8 mouse cellular contexts compared by ENCODE assay signal in genomic region chr17:56515690-56516410, GRCm38 (mm10). TPM values are rescaled to one million over a fixed set of nuclear protein-coding genes. Genes with fewer than 3 reads are reported as not detected.
DNase-seq lines count a peak whose midpoint lies in the region; ATAC-seq and TF ChIP-seq lines count a peak whose summit lies in the region.
"Had no signal": no experiment of that assay in that cellular context is flagged by ENCODE, and none has a peak within 500 bp of the region (broad histone marks: within the 10 kb centered on the region; RNA-seq: fewer than 3 reads in every experiment).

No protein-coding gene starts in this region.

- H3K27me3 ChIP-seq in lung, postnatal 0 days (replicated peaks; ENCODE audit: insufficient read depth, low read length): peaks cover 23% of the 10 kb centered on the region
- H3K27me3 ChIP-seq in forebrain, embryonic 11.5 days (ENCODE audit: control insufficient read depth, insufficient read depth, low read length): peaks cover 22% of the 10 kb centered on the region
- peaks cover 52% of the 10 kb centered on the region for H3K27me3 ChIP-seq in limb, embryonic 12.5 days
- H3K27me3 ChIP-seq in testis, adult 2 months (ENCODE audit: control insufficient read depth, insufficient read depth, low read length): peaks cover 2% of the 10 kb centered on the region; the same call in 1 of the 2 replicates

- WGBS in lung, postnatal 0 days: 15% methylated on average over 13 of the region's 13 CpGs
- 10% methylated on average over 13 of the region's 13 CpGs for WGBS in lung, adult 2 months
- 11% methylated on average over 13 of the region's 13 CpGs for WGBS in forebrain, embryonic 11.5 days
- WGBS in limb, embryonic 12.5 days: 13% methylated on average over 13 of the region's 13 CpGs

- no peak for TF ChIP-seq EP300 in lung, postnatal 0 days (IDR thresholded peaks at IDR 0.05)

- ATAC-seq in lung, postnatal 0 days: peak; percentile 81
- ATAC-seq in forebrain, embryonic 11.5 days (replicated peaks; ENCODE audit: low FRiP score): peak; percentile 77
- ATAC-seq in limb, embryonic 12.5 days (ENCODE audit: insufficient number of reproducible peaks, insufficient read depth, low FRiP score, low TSS enrichment, low read depth): 0 out of 2 replicates have a peak, but pooled peaks have one; percentile 27

- TF ChIP-seq CTCF in lung, postnatal 0 days (IDR thresholded peaks at IDR 0.05): no peak
- TF ChIP-seq CTCF in lung, adult 2 months (IDR thresholded peaks at IDR 0.05; ENCODE audit: insufficient read depth, low read length): no peak
- TF ChIP-seq CTCF in testis, adult 2 months (IDR thresholded peaks at IDR 0.05; ENCODE audit: control insufficient read depth, insufficient read depth, insufficient replicate concordance, low read depth, low read length): no peak

- no peak for TF ChIP-seq POLR2A in lung, adult 2 months (IDR thresholded peaks at IDR 0.05; ENCODE audit: borderline replicate concordance, extremely low read depth, low read depth, low read length)
- no peak for TF ChIP-seq POLR2A in testis, adult 2 months (IDR thresholded peaks at IDR 0.05; ENCODE audit: control insufficient read depth, low read depth, low read length)

- H3K36me3 ChIP-seq in lung, postnatal 0 days (ENCODE audit: insufficient read depth, low read length): no peaks in the 10 kb centered on the region
- no peaks in the 10 kb centered on the region for H3K36me3 ChIP-seq in forebrain, embryonic 11.5 days (ENCODE audit: control insufficient read depth, insufficient read depth, low read length)
- H3K36me3 ChIP-seq in limb, embryonic 12.5 days: no peaks in the 10 kb centered on the region
- H3K36me3 ChIP-seq in testis, adult 2 months (ENCODE audit: control insufficient read depth, insufficient read depth, low read length): no peaks in the 10 kb centered on the region

- H3K4me2 ChIP-seq in lung, postnatal 0 days (replicated peaks; ENCODE audit: low read depth, low read length): no peak overlapping the region
- 0 out of 2 replicates have a peak overlapping the region, but pooled peaks have one; percentile 21 for H3K4me2 ChIP-seq in forebrain, embryonic 11.5 days (ENCODE audit: low read depth, low read length, severe bottlenecking)
- peak overlapping the region; percentile 33 for H3K4me2 ChIP-seq in limb, embryonic 12.5 days

- H3K4me1 ChIP-seq in lung, postnatal 0 days (ENCODE audit: insufficient read depth, low read depth, low read length): no peaks in the 10 kb centered on the region; the same call in 1 of the 2 replicates
- H3K4me1 ChIP-seq in lung, adult 2 months (ENCODE audit: control insufficient read depth, insufficient read depth, low read length): no peaks in the 10 kb centered on the region
- peaks cover 7% of the 10 kb centered on the region; the same call in 1 of the 2 replicates for H3K4me1 ChIP-seq in forebrain, embryonic 11.5 days (replicated peaks; ENCODE audit: control insufficient read depth, insufficient read depth, low read length)
- H3K4me1 ChIP-seq in limb, embryonic 12.5 days (replicated peaks): peaks cover 18% of the 10 kb centered on the region
- H3K4me1 ChIP-seq in testis, adult 2 months (ENCODE audit: control insufficient read depth, insufficient read depth, low read length): peaks cover 12% of the 10 kb centered on the region

- no peak overlapping the region for H3K4me3 ChIP-seq in lung, postnatal 0 days (ENCODE audit: low read depth, low read length)
- no peak overlapping the region for H3K4me3 ChIP-seq in lung, adult 2 months (replicated peaks; ENCODE audit: extremely low read depth, low read depth, low read length)
- H3K4me3 ChIP-seq in forebrain, embryonic 11.5 days (ENCODE audit: low read depth, low read length): no peak overlapping the region
- H3K4me3 ChIP-seq in limb, embryonic 12.5 days (replicated peaks): no peak overlapping the region
- H3K4me3 ChIP-seq in testis, adult 2 months (ENCODE audit: control insufficient read depth, low read depth, low read length): peak overlapping the region; percentile 41

- no peaks in the 10 kb centered on the region for H3K9me3 ChIP-seq in lung, postnatal 0 days (ENCODE audit: low read length)
- no peaks in the 10 kb centered on the region; the same call in 1 of the 2 replicates for H3K9me3 ChIP-seq in forebrain, embryonic 11.5 days (ENCODE audit: control insufficient read depth, low read length)
- peaks cover 14% of the 10 kb centered on the region; the same call in 1 of the 2 replicates for H3K9me3 ChIP-seq in limb, embryonic 12.5 days

- no peak overlapping the region for H3K9ac ChIP-seq in lung, postnatal 0 days (replicated peaks; ENCODE audit: low read depth)
- H3K9ac ChIP-seq in forebrain, embryonic 11.5 days (ENCODE audit: low read length): peak overlapping the region; percentile 39
- no peak overlapping the region for H3K9ac ChIP-seq in limb, embryonic 12.5 days (replicated peaks)

- H3K27ac ChIP-seq in lung, postnatal 0 days (ENCODE audit: low read length): no peak overlapping the region
- H3K27ac ChIP-seq in forebrain, embryonic 11.5 days (ENCODE audit: low read depth, low read length): peak overlapping the region; percentile 86
- H3K27ac ChIP-seq in limb, embryonic 12.5 days: no peak overlapping the region
- H3K27ac ChIP-seq in testis, adult 2 months (ENCODE audit: control insufficient read depth, insufficient read depth, low read depth, low read length): no peak overlapping the region

- DNase-seq in lung, postnatal 0 days (ENCODE audit: low spot score): peak; percentile 40
- DNase-seq in lung, adult 2 months: no peak
- peak; percentile 67 for DNase-seq in forebrain, embryonic 11.5 days (ENCODE audit: low spot score)
- no peak for DNase-seq in heart, adult 9 months (ENCODE audit: low spot score in 2 of 2)
- DNase-seq in ovary, postnatal 36 days (ENCODE audit: low spot score): no peak

RNA-seq across cellular contexts. Expression of gene Znrf4, which starts 3.6 kb away (rescaled TPM):
- not detected in 2 replicates for polyA plus RNA-seq in lung, postnatal 0 days (2015; fragmentation: Nextera tagmentation; extraction: Ambion mirVana)
- polyA plus RNA-seq in lung, adult 2 months (2012; rRNA removed): 0.17 and 0.22 TPM in 2 replicates
- not detected in 2 replicates for polyA plus RNA-seq in forebrain, embryonic 11.5 days (2014; fragmentation: Nextera tagmentation; extraction: Ambion mirVana)
- not detected in 2 replicates for polyA plus RNA-seq in limb, embryonic 12.5 days (2016; fragmentation: Nextera tagmentation; extraction: Ambion mirVana)
- polyA plus RNA-seq in testis, adult 2 months (2012; rRNA removed): 1,198 and 1,268 TPM in 2 replicates
- polyA plus RNA-seq: heart, postnatal 0 days had no signal

RNA-seq across cellular contexts. Expression of gene Gm20219, which starts 38.3 kb away (rescaled TPM):
- polyA plus RNA-seq in lung, postnatal 0 days (2015; fragmentation: Nextera tagmentation; extraction: Ambion mirVana): 3.5 and 3.8 TPM in 2 replicates
- 10.2 and 16.7 TPM in 2 replicates for polyA plus RNA-seq in lung, adult 2 months (2012; rRNA removed)
- 1.1 and 1.3 TPM in 2 replicates for polyA plus RNA-seq in forebrain, embryonic 11.5 days (2014; fragmentation: Nextera tagmentation; extraction: Ambion mirVana)
- 1.0 and 1.6 TPM in 2 replicates for polyA plus RNA-seq in limb, embryonic 12.5 days (2016; fragmentation: Nextera tagmentation; extraction: Ambion mirVana)
- 2.0 and 2.3 TPM in 2 replicates for polyA plus RNA-seq in testis, adult 2 months (2012; rRNA removed)

RNA-seq across cellular contexts. Expression of gene Ptprs, which starts 39.6 kb away (rescaled TPM):
- polyA plus RNA-seq in lung, postnatal 0 days (2015; fragmentation: Nextera tagmentation; extraction: Ambion mirVana): 25.6 and 29.6 TPM in 2 replicates
- polyA plus RNA-seq in lung, adult 2 months (2012; rRNA removed): 128 and 171 TPM in 2 replicates
- polyA plus RNA-seq in forebrain, embryonic 11.5 days (2014; fragmentation: Nextera tagmentation; extraction: Ambion mirVana): 210 and 218 TPM in 2 replicates
- 113 and 126 TPM in 2 replicates for polyA plus RNA-seq in limb, embryonic 12.5 days (2016; fragmentation: Nextera tagmentation; extraction: Ambion mirVana)
- 63.4 and 68.8 TPM in 2 replicates for polyA plus RNA-seq in testis, adult 2 months (2012; rRNA removed)

Comparison
In these comparisons a context has a peak if more than half of its experiments do, and no peak if none do; other contexts are left out.
1. DNase-seq: peak in lung, postnatal 0 days (single experiment) and forebrain, embryonic 11.5 days (single experiment); none in lung, adult 2 months (single experiment), heart, adult 9 months (0 of 2) and ovary, postnatal 36 days (single experiment).
2. ATAC-seq: peak in every context shown above with its lines; median percentile 81 in lung, postnatal 0 days; 77 in forebrain, embryonic 11.5 days; 27 in limb, embryonic 12.5 days.
3. RNA of gene Znrf4, which starts 3.6 kb away (polyA plus RNA-seq): 1,198 to 1,268 TPM in testis, adult 2 months; 0.17 to 0.22 TPM in lung, adult 2 months, not detected in lung, postnatal 0 days, not detected in forebrain, embryonic 11.5 days and not detected in limb, embryonic 12.5 days; every median in the first group is over 100 times any median in the second.